Mouse (Mus musculus) thymus, adult 2 months (tissue): Measurements from ENCODE around the gene Gm42906. TPM values are rescaled to one million over a fixed set of nuclear protein-coding genes. Genes with fewer than 3 reads are reported as not detected.

Experiments
- DNase-seq: peaks from one replicate; pipeline ENCODE4 v3.0.0; 2021
- H3K27ac ChIP-seq: fragments of 200-500 bp; 2 replicates; pipeline ENCODE4 v1.5.1; 2012; ENCODE audit warnings: low read length, control low read depth; ENCODE audit not compliant: control insufficient read depth, insufficient read depth
- H3K27me3 ChIP-seq: fragments of 200-500 bp; 2 replicates; pipeline ENCODE4 v1.6.1; 2012; ENCODE audit warnings: mild to moderate bottlenecking, low read length, moderate library complexity, mixed read lengths; ENCODE audit not compliant: control insufficient read depth, insufficient read depth
- H3K36me3 ChIP-seq: fragments of 200-500 bp; 2 replicates; pipeline ENCODE4 v1.6.1; 2012; ENCODE audit warnings: mild to moderate bottlenecking, low read length, moderate library complexity; ENCODE audit not compliant: control insufficient read depth, insufficient read depth
- H3K4me1 ChIP-seq: fragments of 200-500 bp; replicated peaks from 2 replicates; pipeline ENCODE4 v1.6.1; 2012; ENCODE audit warnings: low read length; ENCODE audit not compliant: control insufficient read depth, insufficient read depth
- H3K4me3 ChIP-seq: fragments of 200-500 bp; 2 replicates; pipeline ENCODE4 v1.5.1; 2012; ENCODE audit warnings: mild to moderate bottlenecking, low read length, control low read depth, moderate library complexity; ENCODE audit not compliant: control insufficient read depth, insufficient read depth
- CTCF ChIP-seq: fragments of 200-500 bp; IDR thresholded peaks from 2 replicates; pipeline ENCODE4 v1.5.1; 2012; ENCODE audit warnings: mild to moderate bottlenecking, control low read depth, low read length, moderate library complexity, borderline replicate concordance; ENCODE audit not compliant: control insufficient read depth, poor library complexity, insufficient read depth; ENCODE audit errors: extremely low read depth
- POLR2A ChIP-seq: fragments of 200-500 bp; IDR thresholded peaks from 2 replicates; pipeline ENCODE4 v1.6.1; 2012; ENCODE audit warnings: mild to moderate bottlenecking, low read length, control low read depth, moderate library complexity; ENCODE audit not compliant: control insufficient read depth, poor library complexity, insufficient read depth; ENCODE audit errors: extremely low read depth
- WGBS: fragments of 180-500 bp; shearing (Covaris S2); methylation state at CpG from one replicate; pipeline ENCODE4 v1.1.7; 2018; 5-methylcytosine and 5-hydroxymethylcytosine counted together
- polyA plus RNA-seq: library from polyadenylated mRNA; depleted of rRNA; stranded (reverse); fragments of >200 nt; gene quantifications from 2 replicates; pipeline ENCODE4 v1.2.3, GENCODE M21; 2012

The Gm42906 gene
- polyA plus RNA-seq, 1 experiment: not detected

- Histone ChIP-seq H3K27ac (no peak overlapping the region), H3K36me3 (no peaks in the 10 kb centered on the region), H3K27me3 (no peaks in the 10 kb centered on the region), H3K4me3 (no peak overlapping the region), H3K4me1 (no peaks in the 10 kb centered on the region)
- no peak for TF ChIP-seq POLR2A
- no peak for TF ChIP-seq CTCF
- WGBS: 93% methylated on average over 4 of the region's 4 CpGs
- no peak for DNase-seq
Measured at GRCm38 (mm10) chr5:151293591-151293990, 134.4 kb downstream of the Gm42906 start.

GRCm38 (mm10) chr5:151292310-151292709 lies 135.7 kb downstream of the Gm42906 start:
- Histone ChIP-seq H3K27me3 (no peaks in the 10 kb centered on the region), H3K4me3 (no peak overlapping the region), H3K4me1 (no peaks in the 10 kb centered on the region), H3K36me3 (no peaks in the 10 kb centered on the region), H3K27ac (no peak overlapping the region)
- 21% methylated on average over 1 of the region's 1 CpGs for WGBS
- TF ChIP-seq POLR2A (no peak), CTCF (no peak)
- peak; percentile 50 for DNase-seq

GRCm38 (mm10) chr5:151286331-151286730 lies 141.6 kb downstream of the Gm42906 start:
- Histone ChIP-seq H3K4me3 (no peak overlapping the region), H3K36me3 (no peaks in the 10 kb centered on the region), H3K27ac (no peak overlapping the region), H3K4me1 (no peaks in the 10 kb centered on the region), H3K27me3 (no peaks in the 10 kb centered on the region)
- no peak for TF ChIP-seq CTCF
- TF ChIP-seq POLR2A: no peak
- DNase-seq: no peak
- WGBS: 97% methylated on average over 1 of the region's 1 CpGs

GRCm38 (mm10) chr5:151279531-151279930 lies 148.4 kb downstream of the Gm42906 start:
- Histone ChIP-seq H3K27me3 (no peaks in the 10 kb centered on the region), H3K36me3 (no peaks in the 10 kb centered on the region), H3K27ac (no peak overlapping the region), H3K4me3 (no peak overlapping the region), H3K4me1 (no peaks in the 10 kb centered on the region)
- 93% methylated on average over 7 of the region's 7 CpGs for WGBS
- DNase-seq: no peak
- TF ChIP-seq CTCF: no peak

- DNase-seq: no peak
- no peaks in the 10 kb centered on the region for H3K36me3 ChIP-seq
- TF ChIP-seq CTCF: no peak
- TF ChIP-seq POLR2A: no peak
- H3K27me3 ChIP-seq: no peaks in the 10 kb centered on the region
- no peaks in the 10 kb centered on the region for H3K4me1 ChIP-seq
- no peak overlapping the region for H3K27ac ChIP-seq
- 94% methylated on average over 6 of the region's 6 CpGs for WGBS
- no peak overlapping the region for H3K4me3 ChIP-seq
Measured at GRCm38 (mm10) chr5:151277927-151278326, 150.0 kb downstream of the Gm42906 start.

- DNase-seq: no peak
- WGBS: 95% methylated on average over 2 of the region's 2 CpGs
- H3K27me3 ChIP-seq: no peaks in the 10 kb centered on the region
- TF ChIP-seq CTCF: no peak
- no peaks in the 10 kb centered on the region for H3K36me3 ChIP-seq
- no peaks in the 10 kb centered on the region for H3K4me1 ChIP-seq
- no peak overlapping the region for H3K4me3 ChIP-seq
- no peak overlapping the region for H3K27ac ChIP-seq
Measured at GRCm38 (mm10) chr5:151275986-151276385, 152.0 kb downstream of the Gm42906 start.

GRCm38 (mm10) chr5:151274265-151274664 lies 153.7 kb downstream of the Gm42906 start:
- no peaks in the 10 kb centered on the region for H3K4me1 ChIP-seq
- no peak for DNase-seq
- no peaks in the 10 kb centered on the region for H3K36me3 ChIP-seq
- 82% methylated on average over 6 of the region's 6 CpGs for WGBS
- TF ChIP-seq POLR2A (no peak), CTCF (no peak)
- H3K4me3 ChIP-seq: no peak overlapping the region
- H3K27ac ChIP-seq: no peak overlapping the region
- no peaks in the 10 kb centered on the region for H3K27me3 ChIP-seq

GRCm38 (mm10) chr5:151270815-151271214 lies 157.1 kb downstream of the Gm42906 start:
- 97% methylated on average over 5 of the region's 5 CpGs for WGBS
- DNase-seq: no peak
- no peak for TF ChIP-seq CTCF
- no peak for TF ChIP-seq POLR2A
- Histone ChIP-seq H3K36me3 (no peaks in the 10 kb centered on the region), H3K4me3 (no peak overlapping the region), H3K27ac (no peak overlapping the region), H3K4me1 (no peaks in the 10 kb centered on the region), H3K27me3 (no peaks in the 10 kb centered on the region)
